Mouse (Mus musculus): ENCODE data around the gene Snx32. TPM values are rescaled to one million over a fixed set of nuclear protein-coding genes. Genes with fewer than 3 reads are reported as not detected.

Gene Snx32
- polyA plus RNA-seq, 1 experiment = 10.8 TPM

- H3K4me1 ChIP-seq (ENCODE audit: control insufficient read depth, insufficient read depth, insufficient read length) = no peaks in the 10 kb centered on the region
- no peak for DNase-seq (ENCODE audit: low read depth in 1 of 2, low spot score in 2 of 2)
- no peak overlapping the region for H3K4me3 ChIP-seq (ENCODE audit: extremely low read depth, insufficient read depth, insufficient read length)
- TF ChIP-seq CTCF (IDR thresholded peaks at IDR 0.05; ENCODE audit: extremely low read depth, insufficient read depth, insufficient read length, insufficient replicate concordance) (no peak), POLR2A (IDR thresholded peaks at IDR 0.05; ENCODE audit: low read depth, low read length) (no peak)
- 0 out of 2 replicates have a peak, but pooled peaks cover 2% of the 10 kb centered on the region for H3K27me3 ChIP-seq (ENCODE audit: control insufficient read depth, insufficient read depth, low read length)
- H3K36me3 ChIP-seq (ENCODE audit: control insufficient read depth, insufficient read depth, low read length) = no peaks in the 10 kb centered on the region
- no peak overlapping the region for H3K27ac ChIP-seq (ENCODE audit: insufficient read depth, low read length)
- 90% methylated on average over 8 of the region's 8 CpGs for WGBS
Measured at GRCm38 (mm10) chr19:5553802-5554201, 43.5 kb upstream of the Snx32 start.

- Histone ChIP-seq H3K27me3 (ENCODE audit: control insufficient read depth, insufficient read depth, low read length) (no peaks in the 10 kb centered on the region), H3K4me3 (ENCODE audit: extremely low read depth, insufficient read depth, insufficient read length) (no peak overlapping the region), H3K36me3 (ENCODE audit: control insufficient read depth, insufficient read depth, low read length) (no peaks in the 10 kb centered on the region), H3K4me1 (ENCODE audit: control insufficient read depth, insufficient read depth, insufficient read length) (no peaks in the 10 kb centered on the region), H3K27ac (ENCODE audit: insufficient read depth, low read length) (no peak overlapping the region)
- DNase-seq (ENCODE audit: low read depth in 1 of 2, low spot score in 2 of 2) = no peak
- TF ChIP-seq POLR2A (IDR thresholded peaks at IDR 0.05; ENCODE audit: low read depth, low read length) = no peak
- no peak for TF ChIP-seq CTCF (IDR thresholded peaks at IDR 0.05; ENCODE audit: extremely low read depth, insufficient read depth, insufficient read length, insufficient replicate concordance)
- WGBS = 71% methylated on average over 4 of the region's 4 CpGs
Measured at GRCm38 (mm10) chr19:5547471-5548056, 37.2 kb upstream of the Snx32 start.

DNA sequence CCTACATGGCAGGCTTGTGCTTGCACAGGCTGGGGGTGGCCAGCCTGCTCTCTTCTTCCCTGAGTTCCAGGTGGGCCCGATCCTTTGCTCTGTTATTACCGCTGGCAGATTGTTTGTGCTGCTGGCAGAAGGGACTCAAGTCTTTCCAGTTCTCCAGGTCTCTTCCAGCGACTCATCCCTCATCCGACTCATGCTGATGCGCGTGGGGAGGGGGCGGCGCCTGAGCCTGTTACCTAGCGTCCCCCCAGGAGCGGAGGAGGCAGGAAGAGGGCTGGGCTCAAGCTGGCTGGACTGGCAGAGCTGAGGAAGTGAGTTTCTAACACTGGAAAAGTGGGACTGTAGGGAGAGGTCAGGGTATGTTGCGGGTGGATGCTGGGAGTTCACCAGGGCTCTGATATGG, 33.7 kb upstream of the Snx32 start:
- 91% methylated on average over 11 of the region's 11 CpGs for whole genome bisulfite sequencing
- Histone ChIP-seq H3K27me3 (ENCODE audit: control insufficient read depth, insufficient read depth, low read length) (no peaks in the 10 kb centered on the region), H3K27ac (ENCODE audit: insufficient read depth, low read length) (no peak overlapping the region), H3K36me3 (ENCODE audit: control insufficient read depth, insufficient read depth, low read length) (no peaks in the 10 kb centered on the region), H3K4me1 (ENCODE audit: control insufficient read depth, insufficient read depth, insufficient read length) (no peaks in the 10 kb centered on the region), H3K4me3 (ENCODE audit: extremely low read depth, insufficient read depth, insufficient read length) (no peak overlapping the region)
- TF ChIP-seq POLR2A (IDR thresholded peaks at IDR 0.05; ENCODE audit: low read depth, low read length) (no peak), CTCF (IDR thresholded peaks at IDR 0.05; ENCODE audit: extremely low read depth, insufficient read depth, insufficient read length, insufficient replicate concordance) (no peak)
- DNase-seq (ENCODE audit: low read depth in 1 of 2, low spot score in 2 of 2) = no peak

- no peak for DNase-seq (ENCODE audit: low read depth in 1 of 2, low spot score in 2 of 2)
- H3K27ac ChIP-seq (ENCODE audit: insufficient read depth, low read length) = no peak overlapping the region
- TF ChIP-seq POLR2A (IDR thresholded peaks at IDR 0.05; ENCODE audit: low read depth, low read length) = no peak
- no peak for TF ChIP-seq CTCF (IDR thresholded peaks at IDR 0.05; ENCODE audit: extremely low read depth, insufficient read depth, insufficient read length, insufficient replicate concordance)
- no peaks in the 10 kb centered on the region for H3K36me3 ChIP-seq (ENCODE audit: control insufficient read depth, insufficient read depth, low read length)
- no peaks in the 10 kb centered on the region for H3K27me3 ChIP-seq (ENCODE audit: control insufficient read depth, insufficient read depth, low read length)
- no peaks in the 10 kb centered on the region for H3K4me1 ChIP-seq (ENCODE audit: control insufficient read depth, insufficient read depth, insufficient read length)
- no peak overlapping the region for H3K4me3 ChIP-seq (ENCODE audit: extremely low read depth, insufficient read depth, insufficient read length)
- 75% methylated on average over 9 of the region's 9 CpGs for WGBS
Measured at GRCm38 (mm10) chr19:5543362-5543761, 33.0 kb upstream of the Snx32 start.

DNA sequence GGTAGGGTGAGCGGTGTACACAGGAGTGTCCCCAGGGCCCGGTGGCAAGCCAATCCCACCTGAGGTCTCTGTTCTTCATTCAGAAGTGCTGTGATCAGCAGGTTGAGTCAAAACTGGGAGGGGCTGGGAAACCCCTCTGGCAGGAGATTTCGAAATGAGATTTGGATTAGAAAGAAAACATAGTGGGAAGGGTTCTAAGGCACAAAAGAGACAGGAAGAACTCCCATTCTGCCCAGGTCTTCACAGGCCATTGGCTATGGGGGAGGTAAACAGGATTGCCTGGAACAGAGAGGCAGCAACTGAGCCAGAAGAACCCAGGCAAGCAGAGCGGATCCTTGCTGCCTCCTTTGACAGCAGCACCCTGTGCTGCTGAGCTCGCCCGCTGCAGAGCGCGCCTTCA, 28.4 kb upstream of the Snx32 start:
- WGBS = 93% methylated on average over 8 of the region's 8 CpGs
- H3K4me3 ChIP-seq (ENCODE audit: extremely low read depth, insufficient read depth, insufficient read length) = no peak overlapping the region
- H3K27ac ChIP-seq (ENCODE audit: insufficient read depth, low read length) = no peak overlapping the region
- H3K27me3 ChIP-seq (ENCODE audit: control insufficient read depth, insufficient read depth, low read length) = no peaks in the 10 kb centered on the region
- DNase-seq (ENCODE audit: low read depth in 1 of 2, low spot score in 2 of 2) = no peak
- no peaks in the 10 kb centered on the region for H3K36me3 ChIP-seq (ENCODE audit: control insufficient read depth, insufficient read depth, low read length)
- H3K4me1 ChIP-seq (ENCODE audit: control insufficient read depth, insufficient read depth, insufficient read length) = no peaks in the 10 kb centered on the region
- TF ChIP-seq CTCF (IDR thresholded peaks at IDR 0.05; ENCODE audit: extremely low read depth, insufficient read depth, insufficient read length, insufficient replicate concordance) (no peak), POLR2A (IDR thresholded peaks at IDR 0.05; ENCODE audit: low read depth, low read length) (no peak)

- Histone ChIP-seq H3K27ac (ENCODE audit: insufficient read depth, low read length) (no peak overlapping the region), H3K36me3 (ENCODE audit: control insufficient read depth, insufficient read depth, low read length) (no peaks in the 10 kb centered on the region), H3K4me1 (ENCODE audit: control insufficient read depth, insufficient read depth, insufficient read length) (peaks cover 5% of the 10 kb centered on the region; the same call in 1 of the 2 replicates), H3K4me3 (ENCODE audit: extremely low read depth, insufficient read depth, insufficient read length) (no peak overlapping the region), H3K27me3 (ENCODE audit: control insufficient read depth, insufficient read depth, low read length) (no peaks in the 10 kb centered on the region)
- TF ChIP-seq CTCF (IDR thresholded peaks at IDR 0.05; ENCODE audit: extremely low read depth, insufficient read depth, insufficient read length, insufficient replicate concordance) (no peak), POLR2A (IDR thresholded peaks at IDR 0.05; ENCODE audit: low read depth, low read length) (no peak)
- 60% methylated on average over 8 of the region's 8 CpGs for WGBS
- DNase-seq (ENCODE audit: low read depth in 1 of 2, low spot score in 2 of 2) = no peak
Measured at GRCm38 (mm10) chr19:5532520-5532919, 22.2 kb upstream of the Snx32 start.

GRCm38 (mm10) chr19:5530138-5530524, 19.8 kb upstream of the Snx32 start:
- no peak overlapping the region for H3K27ac ChIP-seq (ENCODE audit: insufficient read depth, low read length)
- WGBS = 86% methylated on average over 7 of the region's 7 CpGs

More at GRCm38 (mm10) chr19:5530138-5530524, 19.8 kb upstream of the Snx32 start:
- Histone ChIP-seq H3K36me3 (ENCODE audit: control insufficient read depth, insufficient read depth, low read length) (no peaks in the 10 kb centered on the region), H3K4me1 (ENCODE audit: control insufficient read depth, insufficient read depth, insufficient read length) (peaks cover 5% of the 10 kb centered on the region; the same call in 1 of the 2 replicates), H3K27me3 (ENCODE audit: control insufficient read depth, insufficient read depth, low read length) (no peaks in the 10 kb centered on the region), H3K4me3 (ENCODE audit: extremely low read depth, insufficient read depth, insufficient read length) (no peak overlapping the region)
- TF ChIP-seq CTCF (IDR thresholded peaks at IDR 0.05; ENCODE audit: extremely low read depth, insufficient read depth, insufficient read length, insufficient replicate concordance) = no peak
- no peak for TF ChIP-seq POLR2A (IDR thresholded peaks at IDR 0.05; ENCODE audit: low read depth, low read length)
- no peak for DNase-seq (ENCODE audit: low read depth in 1 of 2, low spot score in 2 of 2)

Measured in spleen, adult 2 months (tissue).